23 mouse cellular contexts compared by ENCODE assay signal in the genomic region with DNA sequence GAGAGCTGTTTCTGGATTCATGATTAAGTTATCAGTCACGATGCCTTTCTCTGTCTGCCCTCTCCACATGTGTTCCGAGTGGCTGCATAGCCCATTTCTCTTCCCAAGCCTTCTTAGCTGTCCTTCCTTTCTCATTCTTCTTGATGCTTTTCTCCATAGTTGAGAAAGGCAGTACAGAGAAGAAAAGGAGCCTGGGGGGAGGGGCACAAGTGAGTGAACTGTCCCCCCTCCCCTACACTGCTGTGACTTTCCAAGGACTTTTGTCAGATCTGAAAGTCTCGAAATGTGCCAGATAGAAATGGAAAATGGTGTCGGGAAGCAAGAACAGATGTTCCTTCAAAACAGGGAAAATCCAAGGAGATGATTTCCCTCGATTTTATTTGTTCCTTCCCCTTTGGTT.
A peak's percentile ranks its signal among the peaks of the same experiment; 100 is the strongest.
DNase-seq lines count a peak whose midpoint lies in the region; ATAC-seq and TF ChIP-seq lines count a peak whose summit lies in the region.
"Had no signal": no experiment of that assay in that cellular context is flagged by ENCODE, and none has a peak within 500 bp of the region (broad histone marks: within the 10 kb centered on the region; RNA-seq: fewer than 3 reads in every experiment).

No protein-coding gene starts in this region.

- no peaks in the 10 kb centered on the region for H3K9me3 ChIP-seq in lung, embryonic 14.5 days (ENCODE audit: low read depth, low read length)
- H3K9me3 ChIP-seq: embryonic facial prominence, embryonic 12.5 days; embryonic facial prominence, embryonic 15.5 days; heart, embryonic 10.5 days; heart, embryonic 13.5 days; hindbrain, embryonic 12.5 days; hindbrain, embryonic 15.5 days had no signal

- no peaks in the 10 kb centered on the region for H3K27me3 ChIP-seq in lung, embryonic 14.5 days (ENCODE audit: insufficient read depth, low read length)
- H3K27me3 ChIP-seq: embryonic facial prominence, embryonic 12.5 days; embryonic facial prominence, embryonic 15.5 days; heart, embryonic 13.5 days; hindbrain, embryonic 12.5 days; hindbrain, embryonic 15.5 days had no signal

- H3K9ac ChIP-seq in lung, embryonic 14.5 days = no peak overlapping the region
- H3K9ac ChIP-seq: embryonic facial prominence, embryonic 12.5 days; embryonic facial prominence, embryonic 15.5 days; forebrain, postnatal 0 days; heart, embryonic 13.5 days; hindbrain, embryonic 12.5 days; hindbrain, embryonic 15.5 days had no signal

- WGBS in lung, embryonic 14.5 days = 38% methylated on average over 5 of the region's 5 CpGs
- WGBS in lung, adult 2 months = 49% methylated on average over 5 of the region's 5 CpGs

- no peaks in the 10 kb centered on the region for H3K4me1 ChIP-seq in lung, embryonic 14.5 days (ENCODE audit: insufficient read depth)
- H3K4me1 ChIP-seq in lung, adult 2 months (ENCODE audit: control insufficient read depth, insufficient read depth, low read length) = peaks cover under 1% of the 10 kb centered on the region
- H3K4me1 ChIP-seq: embryonic facial prominence, embryonic 12.5 days; embryonic facial prominence, embryonic 15.5 days; hindbrain, embryonic 12.5 days; hindbrain, embryonic 15.5 days had no signal

- TF ChIP-seq POLR2A in lung, adult 2 months (IDR thresholded peaks at IDR 0.05; ENCODE audit: borderline replicate concordance, extremely low read depth, low read depth, low read length) = no peak

- no peak for ATAC-seq in lung, embryonic 14.5 days (ENCODE audit: insufficient read depth)
- ATAC-seq in cerebellum, adult (ENCODE audit: insufficient number of reproducible peaks, low FRiP score, low TSS enrichment) = no peak
- ATAC-seq: activated CD4-positive, CD25-positive, alpha-beta regulatory T cell, adult 4 months; forebrain, embryonic 14.5 days; forebrain, postnatal 0 days had no signal

- TF ChIP-seq CTCF in lung, embryonic 14.5 days (IDR thresholded peaks at IDR 0.05; ENCODE audit: low read depth) = no peak
- TF ChIP-seq CTCF in lung, adult 2 months (IDR thresholded peaks at IDR 0.05; ENCODE audit: insufficient read depth, low read length) = no peak

- H3K4me3 ChIP-seq in lung, embryonic 14.5 days (ENCODE audit: low read depth, low read length) = no peak overlapping the region
- H3K4me3 ChIP-seq in lung, adult 2 months (replicated peaks; ENCODE audit: extremely low read depth, low read depth, low read length) = no peak overlapping the region
- H3K4me3 ChIP-seq: embryonic facial prominence, embryonic 12.5 days; embryonic facial prominence, embryonic 15.5 days; heart, adult 2 months; heart, embryonic 10.5 days; heart, embryonic 13.5 days; hindbrain, embryonic 12.5 days; hindbrain, embryonic 15.5 days had no signal

- no peak overlapping the region for H3K4me2 ChIP-seq in lung, embryonic 14.5 days
- H3K4me2 ChIP-seq: embryonic facial prominence, embryonic 12.5 days; embryonic facial prominence, embryonic 15.5 days; heart, embryonic 13.5 days; hindbrain, embryonic 12.5 days; hindbrain, embryonic 15.5 days had no signal

- H3K27ac ChIP-seq in lung, embryonic 14.5 days (ENCODE audit: low read depth) = no peak overlapping the region
- H3K27ac ChIP-seq: embryonic facial prominence, embryonic 12.5 days; embryonic facial prominence, embryonic 15.5 days; heart, adult 2 months; heart, embryonic 10.5 days; heart, embryonic 13.5 days; hindbrain, embryonic 12.5 days; hindbrain, embryonic 15.5 days had no signal

- peak; percentile 21 for DNase-seq in adrenal gland, postnatal 10 days
- no peak for DNase-seq in adrenal gland, adult (ENCODE audit: inconsistent age in 2 of 2, low spot score in 1 of 2)
- peak; percentile 50 for DNase-seq in lung, embryonic 14.5 days
- DNase-seq in lung, adult 2 months = no peak
- peak; percentile 60 for DNase-seq in lung, postnatal 14 days
- DNase-seq in testis, postnatal 10 days (ENCODE audit: low spot score) = no peak
- DNase-seq: adrenal gland, postnatal 36 days; cerebellum, adult 11 months; cerebellum, adult 2 months; cerebellum, adult 9-11 months; cerebellum, postnatal 25 days; forebrain, postnatal 0 days; gastrocnemius, postnatal 25 days; heart, adult 2 months had no signal

- no peaks in the 10 kb centered on the region for H3K36me3 ChIP-seq in lung, embryonic 14.5 days (ENCODE audit: insufficient read depth)
- H3K36me3 ChIP-seq: embryonic facial prominence, embryonic 12.5 days; embryonic facial prominence, embryonic 15.5 days; heart, embryonic 10.5 days; heart, embryonic 13.5 days; hindbrain, embryonic 12.5 days; hindbrain, embryonic 15.5 days had no signal

Comparison
In these comparisons a context has a peak if more than half of its experiments do, and no peak if none do; other contexts are left out.
1. DNase-seq: peak in adrenal gland, postnatal 10 days (single experiment), lung, embryonic 14.5 days (single experiment) and lung, postnatal 14 days (single experiment); none in adrenal gland, adult (0 of 2), lung, adult 2 months (single experiment) and testis, postnatal 10 days (single experiment).